Mouse (Mus musculus): ENCODE data around the gene Gm42906. TPM values are rescaled to one million over a fixed set of nuclear protein-coding genes. Genes with fewer than 3 reads are reported as not detected.

Gene Gm42906
- total RNA-seq, 2 experiments from 2014 or later: not detected

DNA sequence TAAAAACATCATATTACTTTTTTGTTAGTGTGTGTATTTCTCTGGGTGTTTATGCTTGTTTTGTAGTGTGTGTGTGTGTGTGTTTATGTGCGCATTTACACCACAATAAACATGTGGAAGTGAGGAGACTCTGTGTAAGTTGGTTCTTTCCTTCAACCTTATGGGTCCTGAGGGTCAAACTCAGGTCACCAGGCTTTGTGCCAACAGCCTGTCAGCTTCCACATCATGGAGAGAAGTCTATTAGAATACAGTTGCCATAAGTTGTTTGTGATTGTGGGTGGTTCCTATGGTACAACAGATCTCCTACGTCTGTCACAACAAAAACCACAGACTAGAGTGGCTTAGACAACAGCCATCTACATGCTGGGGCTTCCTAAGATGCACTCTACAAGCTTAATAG is 127.7 kb downstream of the Gm42906 start:
- no peak for DNase-seq (ENCODE audit: low spot score in 2 of 2)

DNA sequence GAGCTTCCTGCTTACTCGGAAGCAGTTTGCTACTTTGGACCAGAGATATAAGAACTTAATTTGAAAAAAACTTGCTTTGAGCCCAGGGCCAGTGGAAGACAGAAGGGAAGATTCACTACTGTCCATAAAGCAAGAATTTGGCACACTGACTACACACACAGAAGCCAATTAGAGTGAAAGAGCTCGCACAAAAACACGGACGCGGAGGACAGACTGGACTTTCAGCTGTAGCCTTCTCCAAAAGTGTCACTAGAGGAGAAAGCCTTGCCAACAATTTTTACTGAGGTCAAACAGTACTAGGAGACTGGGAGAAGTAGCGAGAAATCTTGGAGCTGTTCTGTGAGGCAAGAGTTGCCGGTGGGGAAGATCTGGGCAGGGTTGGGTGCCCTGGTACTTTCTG is 128.4 kb downstream of the Gm42906 start:
- DNase-seq (ENCODE audit: low spot score in 2 of 2): no peak

DNA sequence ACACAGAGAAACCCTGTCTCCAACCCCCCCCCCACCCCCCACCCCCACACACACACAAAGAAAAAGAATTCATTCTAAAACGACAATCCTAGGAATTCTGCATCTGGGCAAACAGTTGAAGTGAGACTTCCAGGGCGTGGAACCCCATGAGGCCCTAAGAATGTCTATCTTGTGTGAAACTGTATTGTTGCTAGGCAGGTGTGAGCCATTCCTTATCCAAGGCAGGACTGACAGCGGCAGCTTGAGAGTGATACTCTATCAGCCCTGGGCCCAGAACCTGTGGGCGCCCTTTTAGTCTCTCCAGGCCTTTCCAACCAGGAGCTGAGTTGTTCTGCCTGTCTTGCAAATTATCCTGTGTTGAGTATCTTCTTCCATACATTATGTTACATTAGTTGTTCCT is 129.6 kb downstream of the Gm42906 start:
- no peak for DNase-seq (ENCODE audit: low spot score in 2 of 2)

DNA sequence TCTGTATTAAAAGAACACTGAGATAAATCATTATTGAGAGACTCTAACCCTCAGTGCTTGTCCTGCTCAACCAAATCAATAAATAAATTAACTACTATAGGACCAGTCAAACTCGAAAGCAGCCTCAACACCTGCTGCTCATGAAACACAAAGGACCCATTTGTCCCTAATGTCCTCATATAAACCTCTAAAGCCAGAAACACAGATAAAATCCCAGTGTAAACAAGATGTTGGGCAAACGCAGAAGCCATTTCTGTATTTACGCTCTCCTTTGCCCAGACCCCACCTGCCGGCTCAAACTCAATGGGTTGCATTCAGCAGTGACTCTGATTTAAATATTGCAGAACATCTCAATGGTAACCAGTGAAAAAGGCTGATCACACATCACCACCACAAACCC is 131.7 kb downstream of the Gm42906 start:
- DNase-seq (ENCODE audit: low spot score in 2 of 2): no peak

DNA sequence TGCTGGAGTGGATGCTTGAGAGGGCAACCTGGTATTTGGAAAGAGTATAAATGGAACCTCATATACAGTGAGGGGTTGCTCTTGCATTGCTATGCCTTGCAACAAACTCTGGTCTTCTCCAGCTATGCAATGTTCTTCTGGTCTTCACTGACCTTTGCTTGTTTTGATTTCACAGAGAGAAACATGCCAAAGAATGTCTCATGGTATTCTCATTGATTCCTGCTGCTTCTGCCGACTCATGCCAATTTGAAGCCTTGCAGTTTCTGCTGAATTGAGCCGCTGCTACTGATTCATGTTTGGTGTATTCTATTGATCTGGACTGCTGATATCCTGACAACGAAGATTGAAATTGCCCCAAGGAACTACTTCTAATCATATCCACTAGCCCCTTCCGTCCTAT is 134.4 kb downstream of the Gm42906 start:
- DNase-seq (ENCODE audit: low spot score in 2 of 2): no peak

- DNase-seq (ENCODE audit: low spot score in 2 of 2): no peak
Measured at GRCm38 (mm10) chr5:151292310-151292709, 135.7 kb downstream of the Gm42906 start.

DNA sequence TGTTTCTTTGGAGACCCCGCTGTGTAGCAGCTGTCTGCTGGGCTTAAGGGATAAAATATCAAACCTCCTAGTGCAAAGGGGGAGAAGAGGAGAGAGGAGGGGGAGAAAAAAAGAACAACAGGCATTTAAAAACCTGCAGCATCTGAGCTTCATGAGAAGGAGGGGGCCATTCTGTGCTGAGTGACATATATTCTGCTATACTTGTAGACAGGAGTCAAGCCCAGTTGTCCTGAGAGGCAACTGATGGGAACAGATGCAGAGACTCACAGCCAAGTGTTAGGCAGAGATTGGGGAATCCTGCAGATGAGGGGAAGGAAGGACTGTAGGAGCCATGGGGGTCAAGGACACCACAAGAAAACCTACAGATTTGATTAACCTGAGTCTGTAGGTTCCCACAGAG is 141.6 kb downstream of the Gm42906 start:
- DNase-seq (ENCODE audit: low spot score in 2 of 2): no peak

GRCm38 (mm10) chr5:151279531-151279930 is 148.4 kb downstream of the Gm42906 start:
- no peak for DNase-seq (ENCODE audit: low spot score in 2 of 2)

- no peak for DNase-seq (ENCODE audit: low spot score in 2 of 2)
Measured at GRCm38 (mm10) chr5:151277927-151278326, 150.0 kb downstream of the Gm42906 start.

- DNase-seq (ENCODE audit: low spot score in 2 of 2): no peak
Measured at GRCm38 (mm10) chr5:151275986-151276385, 152.0 kb downstream of the Gm42906 start.

GRCm38 (mm10) chr5:151274265-151274664 is 153.7 kb downstream of the Gm42906 start:
- DNase-seq (ENCODE audit: low spot score in 2 of 2): no peak

DNA sequence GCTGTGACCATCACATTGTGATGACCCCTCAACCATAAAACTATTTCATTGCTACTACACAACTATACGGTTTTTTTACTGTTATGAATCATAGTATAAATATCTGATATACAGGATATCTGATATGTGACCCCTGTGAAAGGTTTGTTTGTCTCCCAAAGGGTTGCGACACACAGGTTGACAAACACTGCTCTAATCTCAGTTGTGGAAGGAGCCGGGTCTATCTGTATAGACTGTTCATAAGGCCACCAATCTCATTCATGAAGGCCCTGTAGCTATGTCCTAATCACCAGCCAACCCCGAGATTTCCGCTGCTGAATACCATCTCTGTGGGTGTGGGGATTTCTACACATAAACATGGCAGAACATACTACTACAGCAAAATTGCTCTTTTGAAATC is 157.1 kb downstream of the Gm42906 start:
- no peak for DNase-seq (ENCODE audit: low spot score in 2 of 2)

GRCm38 (mm10) chr5:151266896-151267634 is 160.9 kb downstream of the Gm42906 start:
- no peak for DNase-seq (ENCODE audit: low spot score in 2 of 2)

DNA sequence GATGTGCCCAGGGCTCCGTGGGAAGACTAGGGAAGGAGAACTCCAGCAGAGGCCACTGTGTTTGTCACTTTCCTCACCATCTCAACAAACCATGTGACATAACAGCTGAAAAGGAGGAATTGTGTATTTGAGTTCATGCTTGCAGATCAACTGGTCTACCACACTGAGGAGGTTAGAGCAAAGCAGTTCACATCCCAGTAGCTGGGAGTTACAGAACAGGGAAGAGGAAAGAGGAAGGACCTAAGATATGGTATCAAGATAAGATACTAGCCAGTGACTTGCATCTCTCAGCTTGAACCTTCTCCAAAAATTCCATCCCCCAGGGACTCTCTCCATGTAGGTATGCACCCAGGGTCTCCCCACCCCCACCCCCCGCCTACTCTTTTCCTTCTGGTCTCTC is 166.4 kb downstream of the Gm42906 start:
- DNase-seq (ENCODE audit: low spot score in 2 of 2): no peak

DNA sequence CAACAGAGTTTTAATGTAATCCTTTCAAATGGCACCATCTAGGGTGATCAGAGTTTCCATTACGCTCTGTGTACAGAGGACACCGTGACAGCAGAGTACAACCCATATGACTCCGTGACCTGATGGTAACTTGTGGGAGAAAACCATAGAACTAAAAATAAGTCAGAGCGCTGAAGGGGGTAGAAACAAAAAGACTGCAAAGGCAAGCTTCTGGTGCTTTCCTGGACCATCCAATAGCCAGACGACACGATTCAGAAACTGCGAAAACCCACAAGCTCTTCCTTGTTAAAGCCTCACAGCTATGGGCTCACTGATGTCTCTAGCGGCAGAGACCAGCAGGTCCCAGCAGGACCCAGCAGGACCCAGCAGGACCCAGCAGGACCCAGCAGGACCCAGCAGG is 175.8 kb downstream of the Gm42906 start:
- DNase-seq (ENCODE audit: low spot score in 2 of 2): no peak

- DNase-seq (ENCODE audit: low spot score in 2 of 2): no peak
Measured at GRCm38 (mm10) chr5:151251656-151252055, 176.3 kb downstream of the Gm42906 start.

DNA sequence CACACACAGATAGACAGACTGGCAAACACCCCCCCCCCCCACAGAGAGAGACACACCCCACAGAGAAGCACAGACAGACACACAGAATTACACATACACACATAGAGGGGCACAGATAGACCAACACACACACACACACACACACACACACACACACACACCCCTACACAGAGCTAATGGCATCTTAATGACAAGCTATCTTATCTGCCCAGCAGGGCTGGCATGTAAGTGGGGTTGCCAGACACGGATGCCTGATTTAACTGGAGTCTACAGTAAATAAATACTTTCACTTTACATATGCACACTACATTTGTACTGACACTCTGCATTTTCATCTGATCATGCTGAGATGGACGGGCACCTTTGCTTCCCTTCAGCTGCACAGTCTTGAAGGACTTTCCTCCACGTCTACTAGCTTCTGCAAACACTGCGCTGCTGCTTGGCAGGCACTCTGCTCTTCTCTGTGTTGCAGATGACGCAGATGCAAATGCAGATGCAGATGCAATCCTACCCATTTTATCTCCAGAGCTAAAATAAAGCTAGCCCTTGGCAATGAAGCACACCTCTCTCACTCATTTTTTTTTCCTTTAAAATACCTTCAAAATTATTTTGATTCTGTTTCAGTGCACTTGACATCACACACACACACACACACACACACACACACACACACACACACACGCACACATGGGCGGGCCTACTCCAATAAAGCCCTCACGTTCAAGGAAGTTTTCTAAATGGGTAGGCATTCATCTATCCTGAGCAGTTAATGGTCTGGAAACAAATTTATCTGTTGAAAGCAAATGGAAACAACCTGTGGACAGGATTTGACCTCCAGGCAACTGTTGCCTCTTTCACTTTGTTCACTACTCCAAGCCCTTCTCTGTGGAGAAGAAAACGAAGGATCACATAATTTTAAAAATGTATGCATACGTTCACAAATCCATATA is 179.0 kb downstream of the Gm42906 start:
- no peak for DNase-seq (ENCODE audit: low spot score in 2 of 2)

DNA sequence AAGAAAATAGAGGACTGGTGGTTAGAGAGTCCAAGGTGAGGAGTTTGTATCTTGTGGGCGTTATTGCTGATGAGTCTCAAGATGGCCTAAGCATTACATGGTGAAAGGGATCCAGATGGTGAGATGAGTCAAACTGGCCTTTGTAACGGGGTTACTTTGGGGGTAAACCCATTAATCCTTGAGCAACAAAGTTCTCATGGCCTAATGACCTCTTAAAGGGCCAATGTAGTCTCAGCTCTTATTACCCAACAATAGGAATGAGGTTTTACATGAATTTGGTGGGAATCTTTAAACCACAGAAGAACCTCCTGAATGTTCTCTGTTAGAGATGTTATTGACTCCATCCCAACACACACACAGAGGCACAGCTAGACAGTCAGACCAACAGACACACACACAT is 179.9 kb downstream of the Gm42906 start:
- DNase-seq (ENCODE audit: low spot score in 2 of 2): no peak

DNA sequence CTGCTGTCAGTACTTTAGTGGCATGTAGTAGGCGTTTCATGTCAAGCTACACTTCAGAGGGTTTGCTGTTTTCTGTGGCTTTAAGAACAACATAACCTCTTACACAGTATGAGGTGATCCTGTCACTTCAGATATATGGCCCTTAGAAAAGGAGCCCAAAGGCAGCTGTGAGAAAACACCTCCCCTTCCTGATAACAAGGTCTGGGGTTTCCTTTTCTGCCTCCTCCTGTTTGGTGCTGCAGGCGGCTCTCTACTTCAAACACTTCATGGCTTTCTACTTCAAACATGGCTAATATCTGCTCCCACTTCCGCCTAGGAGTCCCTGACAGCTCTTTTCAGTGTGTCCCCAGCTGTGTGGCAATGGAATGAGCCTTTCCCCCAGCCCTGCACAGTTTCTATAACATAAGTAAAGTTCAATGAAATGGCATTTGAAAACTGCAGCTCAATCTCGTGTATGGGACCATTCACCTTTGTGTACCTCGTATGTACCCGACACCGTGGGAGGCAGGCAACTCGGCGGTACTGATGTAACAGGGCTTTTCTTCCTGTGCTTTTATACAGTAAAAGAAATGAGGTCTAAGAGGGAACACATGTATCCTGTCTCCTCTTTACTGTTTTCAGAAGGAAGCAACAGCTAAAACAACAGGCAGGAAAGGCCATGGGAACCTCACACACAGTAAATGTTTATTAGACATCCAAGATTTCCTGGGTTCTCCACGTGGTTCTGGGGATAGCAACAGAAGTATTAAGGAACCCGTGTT is 180.7 kb downstream of the Gm42906 start:
- no peak for DNase-seq (ENCODE audit: low spot score in 2 of 2)

GRCm38 (mm10) chr5:151246287-151246686 is 181.7 kb downstream of the Gm42906 start:
- DNase-seq (ENCODE audit: low spot score in 2 of 2): no peak

- DNase-seq (ENCODE audit: low spot score in 2 of 2): no peak
Measured at GRCm38 (mm10) chr5:151245571-151245970, 182.4 kb downstream of the Gm42906 start.

DNA sequence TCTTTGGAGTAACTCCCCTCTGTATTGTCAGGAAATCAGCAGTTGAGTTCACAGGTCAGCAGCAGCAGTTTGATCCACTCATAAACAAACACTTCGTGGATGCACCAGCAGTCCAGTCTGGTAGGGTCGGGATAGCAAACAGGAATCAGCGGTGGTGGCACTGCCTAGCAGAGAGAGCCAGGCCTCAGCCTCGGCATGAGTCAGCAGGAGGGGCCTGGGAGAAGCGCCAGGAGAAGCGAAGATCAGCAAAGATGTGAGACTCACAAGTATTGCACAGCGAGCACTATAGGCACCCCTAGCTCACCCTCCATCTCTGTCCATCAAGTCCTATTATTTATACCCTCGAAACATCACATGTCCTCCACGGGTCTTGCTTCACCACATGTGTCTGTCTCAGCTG is 189.2 kb downstream of the Gm42906 start:
- no peak for DNase-seq (ENCODE audit: low spot score in 2 of 2)

Data from layer of hippocampus, postnatal 14 days (tissue).